Mouse (Mus musculus): Measurements from ENCODE around the gene Amigo3. TPM values are rescaled to one million over a fixed set of nuclear protein-coding genes. Genes with fewer than 3 reads are reported as not detected.

Gene Amigo3
- polyA plus RNA-seq, 1 experiment from 2014 or later, result 2.2 TPM

DNA sequence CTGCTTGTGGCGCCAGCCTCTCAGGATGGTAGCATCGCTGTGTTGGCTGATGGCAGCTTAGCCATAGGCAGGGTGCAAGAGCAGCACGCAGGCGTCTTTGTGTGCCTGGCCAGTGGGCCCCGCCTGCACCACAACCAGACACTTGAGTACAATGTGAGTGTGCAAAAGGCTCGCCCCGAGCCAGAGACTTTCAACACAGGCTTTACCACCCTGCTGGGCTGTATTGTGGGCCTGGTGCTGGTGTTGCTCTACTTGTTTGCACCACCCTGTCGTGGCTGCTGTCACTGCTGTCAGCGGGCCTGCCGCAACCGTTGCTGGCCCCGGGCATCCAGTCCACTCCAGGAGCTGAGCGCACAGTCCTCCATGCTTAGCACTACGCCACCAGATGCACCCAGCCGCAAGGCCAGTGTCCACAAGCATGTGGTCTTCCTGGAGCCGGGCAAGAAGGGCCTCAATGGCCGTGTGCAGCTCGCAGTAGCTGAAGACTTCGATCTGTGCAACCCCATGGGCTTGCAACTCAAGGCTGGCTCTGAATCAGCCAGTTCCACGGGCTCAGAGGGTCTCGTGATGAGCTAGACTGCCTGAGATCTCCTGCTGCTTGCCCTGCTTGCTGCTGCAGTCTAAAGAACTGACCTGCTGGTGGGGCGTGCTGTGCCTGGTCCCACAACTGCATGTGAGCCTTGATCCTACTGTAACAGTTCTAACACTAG, 1.5 kb downstream of the Amigo3 start:
- WGBS (ENCODE audit: insufficient replicate concordance), result 90% methylated on average over 22 of the region's 22 CpGs
- peaks cover 91% of the 10 kb centered on the region for H3K36me3 ChIP-seq
- no peak overlapping the region for H3K4me3 ChIP-seq
- ATAC-seq, result no peak
- H3K9ac ChIP-seq, result no peak overlapping the region
- H3K9me3 ChIP-seq (replicated peaks), result no peaks in the 10 kb centered on the region
- H3K27ac ChIP-seq, result no peak overlapping the region
- peaks cover 42% of the 10 kb centered on the region for H3K4me1 ChIP-seq
- no peak overlapping the region for H3K4me2 ChIP-seq
- H3K27me3 ChIP-seq (replicated peaks), result no peaks in the 10 kb centered on the region

DNA sequence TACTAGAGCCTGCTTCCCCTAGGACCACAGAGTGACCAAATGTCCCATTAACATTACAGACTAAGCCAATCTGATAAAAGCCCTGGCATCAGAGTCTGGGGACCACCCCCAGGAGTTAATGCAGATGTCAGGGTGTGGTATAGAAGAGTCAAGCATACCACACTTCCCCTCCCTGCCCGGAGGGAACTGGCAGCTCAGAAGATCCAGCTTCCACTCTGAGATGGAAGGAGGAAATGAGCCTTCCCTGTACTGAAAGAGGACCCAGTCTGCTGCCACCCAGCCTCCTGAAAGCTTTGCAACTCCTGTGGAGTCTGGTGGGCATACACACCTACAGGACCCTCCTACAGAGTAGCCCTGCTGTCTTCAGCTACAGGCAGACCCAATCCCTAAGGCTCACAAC, 2.1 kb downstream of the Amigo3 start:
- Histone ChIP-seq H3K4me2 (no peak overlapping the region), H3K9me3 (replicated peaks) (no peaks in the 10 kb centered on the region), H3K4me1 (peaks cover 36% of the 10 kb centered on the region), H3K36me3 (peaks cover 96% of the 10 kb centered on the region), H3K9ac (no peak overlapping the region), H3K27ac (0 out of 2 replicates have a peak overlapping the region, but pooled peaks have one; percentile 16), H3K4me3 (no peak overlapping the region), H3K27me3 (replicated peaks) (no peaks in the 10 kb centered on the region)
- 59% methylated on average over 1 of the region's 1 CpGs for WGBS (ENCODE audit: insufficient replicate concordance)
- no peak for ATAC-seq

DNA sequence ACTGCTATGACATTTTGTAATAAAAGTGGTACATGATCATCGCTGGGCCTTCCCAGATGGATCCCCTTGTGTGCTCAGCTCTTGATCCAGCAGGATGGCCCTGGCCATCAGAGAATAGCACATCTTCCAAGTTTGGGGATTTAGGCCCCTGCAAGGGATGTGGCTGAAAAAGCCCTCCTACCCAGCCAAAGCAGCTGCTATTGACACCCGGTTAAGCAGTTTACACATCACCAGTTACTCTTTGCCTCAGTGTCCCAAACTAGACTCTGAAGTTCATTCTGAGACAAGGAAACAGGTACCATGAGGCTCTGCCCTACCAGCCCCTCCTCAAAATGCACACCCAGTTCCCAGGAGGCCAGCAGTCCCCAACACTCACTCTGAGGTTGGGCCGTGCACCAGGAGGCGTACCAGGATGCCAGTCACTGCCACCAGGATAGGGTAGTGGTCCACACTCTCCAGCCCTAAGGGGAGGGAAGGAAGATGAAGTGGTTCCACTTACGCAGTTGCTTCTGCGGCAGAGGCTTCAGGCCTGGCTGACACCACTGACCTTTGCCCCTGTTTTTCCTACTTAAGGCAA, 2.8 kb downstream of the Amigo3 start:
- no peaks in the 10 kb centered on the region for H3K9me3 ChIP-seq (replicated peaks)
- no peaks in the 10 kb centered on the region for H3K27me3 ChIP-seq (replicated peaks)
- H3K9ac ChIP-seq, result no peak overlapping the region
- WGBS (ENCODE audit: insufficient replicate concordance), result 85% methylated on average over 6 of the region's 6 CpGs
- H3K36me3 ChIP-seq, result peaks cover 96% of the 10 kb centered on the region
- H3K27ac ChIP-seq, result no peak overlapping the region
- no peak overlapping the region for H3K4me2 ChIP-seq
- H3K4me3 ChIP-seq, result no peak overlapping the region
- no peak for ATAC-seq
- peaks cover 34% of the 10 kb centered on the region for H3K4me1 ChIP-seq

DNA sequence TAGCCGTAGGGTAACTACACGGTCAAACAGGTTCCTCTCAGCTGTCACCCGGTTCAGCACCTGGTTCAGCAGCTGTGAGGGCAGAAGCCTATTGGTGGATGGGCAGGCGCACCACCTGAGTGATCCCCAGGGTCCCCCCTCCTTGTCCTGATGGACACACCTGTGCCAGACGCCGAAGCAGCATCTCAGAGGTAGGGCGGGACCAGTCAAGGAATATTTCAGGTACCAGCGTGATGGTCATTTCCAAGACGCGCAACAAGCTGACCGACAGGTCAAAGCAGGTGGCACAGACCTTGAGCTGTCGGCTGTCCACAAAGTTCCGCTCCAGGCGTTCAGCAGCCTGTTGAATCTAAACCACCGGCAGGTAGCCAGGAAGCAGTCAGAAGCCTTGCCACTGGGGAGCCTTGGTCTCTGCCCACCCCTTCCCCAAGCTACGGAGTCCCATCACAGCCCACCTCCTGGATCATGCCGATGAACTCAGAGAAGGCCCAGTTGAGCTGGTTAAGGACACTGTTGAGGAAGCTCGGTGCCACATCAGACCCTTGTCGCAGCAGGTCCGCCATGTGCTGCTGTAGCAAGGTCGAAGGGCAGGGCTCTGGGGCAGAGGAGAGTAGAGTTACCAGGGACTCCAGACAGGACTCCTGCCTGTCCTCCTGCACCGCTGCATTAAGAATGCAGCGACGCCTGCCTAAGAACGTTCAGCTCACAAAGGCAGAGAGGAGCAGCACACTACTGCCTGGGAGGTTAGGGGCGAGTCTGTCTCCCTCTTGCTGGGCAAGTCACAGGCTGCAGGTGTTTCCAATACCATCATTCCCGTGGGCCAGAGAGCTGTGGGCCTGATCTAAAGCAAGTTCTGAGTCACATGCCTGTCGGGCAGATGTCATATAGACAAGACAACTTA, 3.7 kb downstream of the Amigo3 start:
- peaks cover 42% of the 10 kb centered on the region for H3K4me1 ChIP-seq

DNA sequence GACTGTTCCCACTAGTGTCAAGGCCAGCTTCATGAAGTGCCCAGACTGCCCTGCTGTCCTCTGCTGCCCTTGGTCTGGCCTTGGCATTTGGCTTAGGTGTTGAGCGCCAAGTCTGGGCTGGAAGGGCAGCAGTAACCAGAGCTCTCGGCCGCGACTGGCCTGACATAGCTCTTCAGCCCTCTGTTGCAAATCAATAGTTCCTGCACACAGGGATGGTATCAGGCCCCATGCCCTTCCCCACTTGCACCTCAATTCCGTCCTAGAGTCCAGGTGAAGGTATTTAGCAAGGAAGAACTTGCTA, 4.3 kb downstream of the Amigo3 start:
- 90% methylated on average over 5 of the region's 5 CpGs for WGBS (ENCODE audit: insufficient replicate concordance)
- peaks cover 96% of the 10 kb centered on the region for H3K36me3 ChIP-seq

More for the DNA sequence above, 3.7 kb downstream of the Amigo3 start:
- 85% methylated on average over 28 of the region's 28 CpGs for WGBS (ENCODE audit: insufficient replicate concordance)
- Histone ChIP-seq H3K9me3 (replicated peaks) (no peaks in the 10 kb centered on the region), H3K36me3 (peaks cover 96% of the 10 kb centered on the region), H3K27ac (no peak overlapping the region), H3K4me2 (no peak overlapping the region), H3K4me3 (no peak overlapping the region), H3K27me3 (replicated peaks) (no peaks in the 10 kb centered on the region), H3K9ac (no peak overlapping the region)
- no peak for ATAC-seq

DNA sequence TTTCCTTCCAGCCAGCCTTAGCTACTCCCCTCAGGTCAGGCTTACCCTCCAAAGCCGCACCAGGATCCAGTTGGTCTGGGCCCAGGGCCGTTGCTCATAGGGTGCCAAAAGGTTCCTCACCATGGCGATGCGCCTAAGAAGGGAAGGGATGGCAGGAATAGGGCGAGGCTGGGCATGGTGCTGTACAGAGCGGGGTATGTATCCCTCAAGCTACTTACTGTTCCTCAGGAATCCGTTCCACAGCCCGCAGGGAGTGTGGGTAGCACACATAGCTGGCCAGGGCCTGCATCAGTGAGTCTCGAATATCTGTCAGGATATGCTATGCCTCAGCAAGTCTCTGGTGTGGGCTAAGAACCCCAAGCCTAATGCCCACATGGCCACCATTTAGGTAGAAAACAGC, 5.3 kb downstream of the Amigo3 start:
- H3K9me3 ChIP-seq (replicated peaks), result no peaks in the 10 kb centered on the region
- no peak overlapping the region for H3K27ac ChIP-seq
- no peak for ATAC-seq
- 94% methylated on average over 9 of the region's 9 CpGs for WGBS (ENCODE audit: insufficient replicate concordance)
- no peaks in the 10 kb centered on the region for H3K27me3 ChIP-seq (replicated peaks)
- H3K9ac ChIP-seq, result no peak overlapping the region
- peaks cover 100% of the 10 kb centered on the region for H3K36me3 ChIP-seq
- no peak overlapping the region for H3K4me3 ChIP-seq
- H3K4me2 ChIP-seq, result no peak overlapping the region
- H3K4me1 ChIP-seq, result peaks cover 37% of the 10 kb centered on the region

More for the DNA sequence above, 4.3 kb downstream of the Amigo3 start:
- Histone ChIP-seq H3K9me3 (replicated peaks) (no peaks in the 10 kb centered on the region), H3K4me3 (no peak overlapping the region), H3K27ac (no peak overlapping the region), H3K27me3 (replicated peaks) (no peaks in the 10 kb centered on the region), H3K4me2 (no peak overlapping the region), H3K9ac (no peak overlapping the region), H3K4me1 (peaks cover 38% of the 10 kb centered on the region)
- ATAC-seq, result no peak

DNA sequence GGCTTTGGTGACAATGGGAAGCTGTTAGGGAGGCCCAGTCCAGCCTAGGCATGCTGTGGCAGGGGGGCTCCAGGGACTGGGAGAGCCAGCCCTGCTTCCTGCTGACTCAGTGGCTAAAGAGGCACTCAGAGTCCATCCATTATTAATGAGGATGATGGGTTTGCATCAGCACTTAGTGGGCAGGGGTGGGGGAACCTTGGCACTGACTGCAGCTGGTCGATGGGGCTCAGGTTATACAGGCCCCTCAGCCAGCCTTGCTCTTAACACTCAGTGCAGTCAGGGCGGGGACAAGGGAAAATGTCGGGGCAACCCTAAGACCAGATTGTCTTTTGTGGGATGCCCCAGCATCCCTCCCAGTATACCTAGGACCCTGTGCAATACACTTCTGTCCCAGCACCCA, 9.2 kb downstream of the Amigo3 start:
- Histone ChIP-seq H3K4me1 (peaks cover 45% of the 10 kb centered on the region), H3K27ac (no peak overlapping the region), H3K9ac (no peak overlapping the region), H3K27me3 (replicated peaks) (no peaks in the 10 kb centered on the region), H3K36me3 (peaks cover 100% of the 10 kb centered on the region), H3K4me3 (no peak overlapping the region), H3K4me2 (no peak overlapping the region), H3K9me3 (replicated peaks) (no peaks in the 10 kb centered on the region)
- ATAC-seq, result no peak
- 88% methylated on average over 3 of the region's 3 CpGs for WGBS (ENCODE audit: insufficient replicate concordance)

DNA sequence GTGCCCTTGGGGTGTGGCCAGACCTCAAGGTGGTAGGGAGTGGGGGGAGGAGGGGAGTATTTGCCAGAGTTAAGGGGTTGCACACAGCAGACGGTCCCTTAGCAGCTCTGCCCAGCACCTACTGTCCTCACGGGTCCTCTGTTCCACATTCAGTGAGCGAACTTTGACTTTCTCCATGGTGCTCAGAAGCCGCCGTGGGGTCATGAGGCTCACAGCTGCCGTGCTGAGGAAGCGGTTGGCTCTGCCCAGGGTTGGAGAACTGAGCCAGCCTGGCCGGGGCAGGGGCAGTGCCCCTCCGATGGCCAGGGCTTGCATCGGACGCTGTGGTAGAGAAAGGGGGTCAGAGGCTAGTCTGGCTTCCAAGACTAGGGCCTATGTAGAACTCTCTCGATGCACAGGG, 10.4 kb downstream of the Amigo3 start:
- H3K27ac ChIP-seq, result 0 out of 2 replicates have a peak overlapping the region, but pooled peaks have one; percentile 9
- H3K4me1 ChIP-seq, result peaks cover 54% of the 10 kb centered on the region
- H3K4me3 ChIP-seq, result no peak overlapping the region
- H3K9me3 ChIP-seq (replicated peaks), result no peaks in the 10 kb centered on the region
- H3K4me2 ChIP-seq, result no peak overlapping the region
- H3K36me3 ChIP-seq, result peaks cover 100% of the 10 kb centered on the region
- H3K27me3 ChIP-seq (replicated peaks), result no peaks in the 10 kb centered on the region
- no peak for ATAC-seq
- no peak overlapping the region for H3K9ac ChIP-seq
- 69% methylated on average over 12 of the region's 12 CpGs for WGBS (ENCODE audit: insufficient replicate concordance)

DNA sequence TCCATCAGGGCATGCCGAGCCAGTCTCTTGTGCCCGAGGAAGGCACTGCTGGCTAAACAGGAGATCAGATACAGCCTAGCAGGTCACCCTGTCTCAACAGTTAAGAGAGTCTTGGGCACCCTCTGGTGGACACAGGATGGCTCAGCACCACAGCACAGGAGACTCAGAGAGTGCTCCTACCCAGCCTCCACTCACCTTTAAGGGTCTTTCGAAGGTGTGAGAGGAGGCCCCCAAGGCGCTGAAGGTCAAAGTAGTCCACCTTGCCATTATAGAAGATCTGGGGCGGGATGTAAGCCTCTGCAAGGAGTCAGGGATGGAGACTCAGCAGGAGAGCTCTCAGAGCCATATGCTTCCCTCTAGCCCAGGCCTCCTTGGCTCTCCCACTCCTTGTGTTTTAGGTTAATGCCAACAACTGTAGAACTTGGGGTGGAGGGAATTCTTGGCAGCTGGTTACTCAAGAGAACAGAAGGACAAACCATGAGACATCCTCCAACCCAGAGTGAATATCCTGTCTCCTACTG, 12.6 kb downstream of the Amigo3 start:
- no peaks in the 10 kb centered on the region for H3K27me3 ChIP-seq (replicated peaks)
- WGBS (ENCODE audit: insufficient replicate concordance), result 35% methylated on average over 5 of the region's 5 CpGs
- no peak overlapping the region for H3K9ac ChIP-seq
- no peak overlapping the region for H3K4me3 ChIP-seq
- H3K36me3 ChIP-seq, result peaks cover 100% of the 10 kb centered on the region
- H3K9me3 ChIP-seq (replicated peaks), result no peaks in the 10 kb centered on the region
- peak overlapping the region; percentile 23; the same call in 1 of the 2 replicates for H3K27ac ChIP-seq
- ATAC-seq, result peak; percentile 59
- H3K4me2 ChIP-seq, result no peak overlapping the region
- H3K4me1 ChIP-seq, result peaks cover 54% of the 10 kb centered on the region

DNA sequence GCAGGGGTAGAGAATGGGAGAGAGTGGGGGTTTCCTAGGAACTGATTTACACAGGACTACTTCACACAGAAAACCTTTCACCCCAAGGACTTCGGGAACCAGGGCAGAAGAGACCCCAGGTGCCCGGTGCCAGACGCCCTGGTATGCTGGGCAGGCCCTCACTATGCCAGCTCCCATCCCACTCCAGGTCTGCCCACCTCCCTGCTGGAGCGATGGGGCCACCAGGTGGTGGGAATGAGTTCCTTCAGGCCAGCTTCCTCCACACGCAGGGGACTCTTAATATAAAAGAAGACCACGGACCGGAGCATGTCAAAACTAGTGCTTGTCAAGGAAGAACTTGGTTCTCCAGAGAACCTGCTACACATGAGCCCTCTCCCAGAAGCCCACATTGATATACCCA, 14.2 kb downstream of the Amigo3 start:
- Histone ChIP-seq H3K36me3 (peaks cover 100% of the 10 kb centered on the region), H3K27me3 (replicated peaks) (no peaks in the 10 kb centered on the region), H3K9ac (no peak overlapping the region), H3K4me1 (peaks cover 46% of the 10 kb centered on the region), H3K4me2 (no peak overlapping the region), H3K4me3 (no peak overlapping the region), H3K27ac (no peak overlapping the region), H3K9me3 (replicated peaks) (no peaks in the 10 kb centered on the region)
- ATAC-seq, result no peak
- WGBS (ENCODE audit: insufficient replicate concordance), result 87% methylated on average over 7 of the region's 7 CpGs

DNA sequence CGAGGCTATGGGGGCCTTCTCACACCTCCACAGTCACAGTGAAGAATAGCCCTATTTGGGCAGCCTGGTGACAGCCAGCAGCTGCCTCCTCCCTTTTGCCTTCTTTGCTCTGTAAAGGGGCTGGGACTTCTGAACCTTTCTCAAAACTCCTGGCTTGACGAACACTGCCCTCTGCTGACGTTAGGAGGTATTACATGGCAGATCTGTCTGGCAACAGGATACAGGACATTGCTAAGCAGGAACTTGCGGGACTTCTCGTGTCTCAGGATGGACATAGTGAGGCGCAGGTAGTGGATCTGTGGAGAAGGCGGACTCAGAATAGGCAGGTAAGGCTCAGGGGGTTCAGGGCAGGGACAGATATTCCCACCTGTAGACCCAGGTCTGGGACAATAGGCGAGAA, 14.9 kb downstream of the Amigo3 start:
- H3K4me1 ChIP-seq, result peaks cover 47% of the 10 kb centered on the region
- ATAC-seq, result no peak
- peak overlapping the region; percentile 68; the same call in 1 of the 2 replicates for H3K27ac ChIP-seq
- H3K9me3 ChIP-seq (replicated peaks), result no peaks in the 10 kb centered on the region
- no peak overlapping the region for H3K9ac ChIP-seq
- WGBS (ENCODE audit: insufficient replicate concordance), result 21% methylated on average over 8 of the region's 8 CpGs
- H3K36me3 ChIP-seq, result peaks cover 100% of the 10 kb centered on the region
- no peaks in the 10 kb centered on the region for H3K27me3 ChIP-seq (replicated peaks)
- H3K4me3 ChIP-seq, result no peak overlapping the region
- no peak overlapping the region for H3K4me2 ChIP-seq

DNA sequence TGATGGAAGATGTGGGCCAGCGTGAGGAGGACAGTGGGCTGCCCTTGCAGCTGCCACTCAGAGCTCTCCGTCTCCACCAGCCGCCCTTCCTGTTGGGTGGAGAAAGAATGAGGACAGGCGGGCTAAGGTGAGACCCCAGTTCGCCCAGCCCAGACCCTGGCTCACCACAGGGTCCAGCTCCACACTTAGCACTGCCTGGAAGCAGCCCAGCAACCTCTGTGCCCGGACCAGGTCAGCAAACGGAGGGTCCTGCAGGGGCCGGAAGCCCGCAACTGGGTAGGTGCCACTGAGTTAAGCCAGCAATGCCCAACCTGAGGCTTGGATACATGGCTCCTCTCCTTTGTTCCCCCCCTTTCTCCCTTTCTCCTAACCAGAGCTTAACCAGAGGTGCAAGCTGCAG, 16.0 kb downstream of the Amigo3 start:
- 91% methylated on average over 9 of the region's 9 CpGs for WGBS (ENCODE audit: insufficient replicate concordance)
- Histone ChIP-seq H3K4me2 (no peak overlapping the region), H3K27ac (peak overlapping the region; percentile 22; the same call in 1 of the 2 replicates), H3K9ac (no peak overlapping the region), H3K36me3 (peaks cover 100% of the 10 kb centered on the region), H3K9me3 (replicated peaks) (no peaks in the 10 kb centered on the region), H3K4me3 (no peak overlapping the region), H3K4me1 (peaks cover 47% of the 10 kb centered on the region), H3K27me3 (replicated peaks) (no peaks in the 10 kb centered on the region)
- no peak for ATAC-seq

Data from liver, embryonic 12.5 days (tissue).